Mouse (Mus musculus) liver, embryonic 16.5 days (tissue): Measurements from ENCODE around the gene Hapln2. TPM values are rescaled to one million over a fixed set of nuclear protein-coding genes. Genes with fewer than 3 reads are reported as not detected.

Experiments
- ATAC-seq: fragments of 200-750 bp; cut with Nextera tagmentation; 2 replicates; pipeline ENCODE4 v1.8.0; 2017; ENCODE audit warnings: low read depth, mild to moderate bottlenecking, moderate number of reproducible peaks, moderate library complexity
- H3K27ac ChIP-seq: fragments of 300-500 bp; sonication (generic); 2 replicates; pipeline ENCODE4 v1.5.1; 2014; ENCODE audit warnings: mild to moderate bottlenecking, low read length
- H3K27me3 ChIP-seq: fragments of 300-500 bp; sonication (generic); 2 replicates; pipeline ENCODE4 v1.6.1; 2014; ENCODE audit warnings: low read depth, low read length, mixed read lengths; ENCODE audit not compliant: control insufficient read depth, insufficient read depth
- H3K36me3 ChIP-seq: fragments of 300-500 bp; sonication (generic); 2 replicates; pipeline ENCODE4 v1.6.1; 2014; ENCODE audit warnings: mild to moderate bottlenecking; ENCODE audit not compliant: control insufficient read depth, insufficient read depth
- H3K4me1 ChIP-seq: fragments of 300-500 bp; sonication (generic); 2 replicates; pipeline ENCODE4 v1.6.1; 2014; ENCODE audit warnings: low read depth, low read length, mixed read lengths; ENCODE audit not compliant: control insufficient read depth
- H3K4me2 ChIP-seq: fragments of 300-500 bp; sonication (generic); 2 replicates; pipeline ENCODE4 v1.6.1; 2014; ENCODE audit warnings: low read depth, low read length, mixed read lengths
- H3K4me3 ChIP-seq: fragments of 300-500 bp; sonication (generic); 2 replicates; pipeline ENCODE4 v1.5.1; 2014; ENCODE audit warnings: low read depth, mild to moderate bottlenecking, low read length
- H3K9ac ChIP-seq: fragments of 300-500 bp; sonication (generic); 2 replicates; pipeline ENCODE4 v1.6.1; 2014; ENCODE audit warnings: low read depth, low read length
- H3K9me3 ChIP-seq: fragments of 300-500 bp; sonication (generic); replicated peaks from 2 replicates; pipeline ENCODE4 v1.6.1; 2016; ENCODE audit warnings: low read length; ENCODE audit not compliant: control insufficient read depth
- WGBS: fragments of 180-500 bp; shearing (Covaris S2); extraction: QIAGEN DNeasy Blood & Tissue Kit; methylation state at CpG from one replicate; pipeline ENCODE4 v1.1.7; 2014; ENCODE audit not compliant: insufficient replicate concordance; 5-methylcytosine and 5-hydroxymethylcytosine counted together
- polyA plus RNA-seq: library from polyadenylated mRNA; unstranded; fragments of >200 nt; fragmentation: Nextera tagmentation; extraction: Ambion mirVana; gene quantifications from 2 replicates; pipeline ENCODE4 v1.2.1, GENCODE M21; 2015

Gene Hapln2
- polyA plus RNA-seq, 1 experiment from 2014 or later, result not detected

DNA sequence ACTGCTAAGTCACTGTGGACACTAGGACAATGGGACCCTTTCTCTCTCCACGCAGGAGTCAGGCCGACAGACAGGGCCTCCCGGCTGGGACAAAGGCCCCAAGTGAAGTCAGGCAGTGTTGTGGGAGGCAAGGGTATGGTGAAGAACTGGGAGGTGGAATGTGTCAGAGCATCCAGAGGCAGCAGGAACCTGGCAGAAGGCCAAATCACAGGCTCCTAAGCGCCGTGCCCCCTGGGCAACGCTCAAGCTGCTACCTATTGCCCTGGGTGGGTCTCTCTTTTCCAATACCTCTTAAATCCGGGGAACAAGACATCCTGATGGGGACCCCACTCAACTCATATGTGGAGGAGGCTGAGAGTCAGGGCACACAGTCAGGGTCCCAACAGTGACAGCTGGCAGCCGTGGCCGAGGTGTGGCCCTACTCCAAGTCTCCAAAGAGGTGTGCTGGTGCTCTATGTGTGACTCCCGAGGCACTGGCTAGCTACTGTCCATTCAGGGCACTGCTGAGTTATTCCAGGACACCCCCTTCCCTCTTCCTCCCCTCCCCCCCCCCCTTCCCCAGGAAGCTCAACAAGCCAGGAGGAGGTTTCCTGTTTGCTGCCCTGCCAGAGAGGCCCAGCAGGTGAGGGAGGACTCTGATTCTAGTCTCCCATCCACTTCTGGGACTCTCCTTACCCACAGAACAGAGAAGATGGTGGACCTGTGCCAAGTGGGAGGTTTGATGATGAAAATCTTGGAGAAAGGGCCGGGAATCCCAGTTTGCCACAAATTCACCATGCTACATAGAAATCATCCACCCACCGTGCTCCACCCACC is 41.7 kb downstream of the Hapln2 start:
- WGBS, result 48% methylated on average over 12 of the region's 12 CpGs
- peaks cover 12% of the 10 kb centered on the region for H3K4me1 ChIP-seq
- no peak overlapping the region for H3K27ac ChIP-seq

DNA sequence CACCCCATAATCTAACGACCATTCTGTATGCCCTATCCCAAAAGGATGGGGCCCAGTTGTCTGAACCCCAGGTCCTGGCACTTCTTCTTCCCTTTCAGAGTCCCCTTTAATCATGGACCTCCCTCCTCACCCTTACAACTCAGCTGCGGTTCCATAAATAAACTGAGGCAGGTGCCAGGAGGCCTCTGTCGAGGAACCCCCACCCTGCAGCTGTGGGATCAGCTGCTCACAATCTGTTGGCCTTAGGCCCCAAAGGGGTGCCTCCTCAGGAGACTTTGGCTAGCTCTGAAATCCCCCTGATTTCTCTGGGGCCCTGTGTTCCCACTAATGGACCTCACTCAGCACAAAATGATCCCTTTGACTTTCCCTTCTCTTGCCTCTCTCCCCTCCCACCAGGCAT is 43.3 kb downstream of the Hapln2 start:
- no peak overlapping the region for H3K4me2 ChIP-seq
- H3K4me1 ChIP-seq, result peaks cover 12% of the 10 kb centered on the region
- H3K27me3 ChIP-seq, result peaks cover 13% of the 10 kb centered on the region
- 41% methylated on average over 3 of the region's 3 CpGs for WGBS
- no peak overlapping the region for H3K4me3 ChIP-seq
- H3K9me3 ChIP-seq, result no peaks in the 10 kb centered on the region
- no peak overlapping the region for H3K9ac ChIP-seq
- no peak for ATAC-seq
- no peak overlapping the region for H3K27ac ChIP-seq
- no peaks in the 10 kb centered on the region for H3K36me3 ChIP-seq

More for the DNA sequence above, 41.7 kb downstream of the Hapln2 start:
- no peaks in the 10 kb centered on the region for H3K9me3 ChIP-seq
- peaks cover 20% of the 10 kb centered on the region for H3K27me3 ChIP-seq
- H3K36me3 ChIP-seq, result no peaks in the 10 kb centered on the region
- no peak overlapping the region for H3K4me3 ChIP-seq
- no peak overlapping the region for H3K9ac ChIP-seq
- no peak for ATAC-seq
- H3K4me2 ChIP-seq, result no peak overlapping the region

DNA sequence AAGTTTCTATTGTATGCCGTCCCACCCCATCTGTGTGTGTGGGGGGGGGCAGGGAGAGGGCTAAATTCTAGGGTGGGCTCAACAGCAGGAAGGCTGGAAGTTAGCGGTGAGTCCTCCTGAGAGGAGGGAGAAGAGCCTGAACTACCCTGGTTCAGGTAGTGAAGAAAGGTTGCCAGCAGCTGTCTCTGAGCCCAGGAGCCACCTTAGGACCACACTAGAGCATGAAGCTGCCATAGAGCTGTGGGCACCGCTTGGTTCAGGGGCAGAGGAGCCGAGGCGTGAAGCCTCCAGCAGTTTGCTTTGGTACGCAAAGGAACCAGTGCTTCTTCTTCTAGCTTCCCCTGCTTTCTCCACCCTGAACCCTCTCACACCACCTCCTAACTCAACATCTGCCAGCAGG is 43.8 kb downstream of the Hapln2 start:
- ATAC-seq, result no peak
- Histone ChIP-seq H3K4me1 (peaks cover 12% of the 10 kb centered on the region), H3K27ac (no peak overlapping the region), H3K9ac (no peak overlapping the region), H3K36me3 (no peaks in the 10 kb centered on the region), H3K4me2 (0 out of 2 replicates have a peak overlapping the region, but pooled peaks have one; percentile 8), H3K27me3 (peaks cover 10% of the 10 kb centered on the region), H3K4me3 (no peak overlapping the region), H3K9me3 (no peaks in the 10 kb centered on the region)
- 47% methylated on average over 6 of the region's 6 CpGs for WGBS

DNA sequence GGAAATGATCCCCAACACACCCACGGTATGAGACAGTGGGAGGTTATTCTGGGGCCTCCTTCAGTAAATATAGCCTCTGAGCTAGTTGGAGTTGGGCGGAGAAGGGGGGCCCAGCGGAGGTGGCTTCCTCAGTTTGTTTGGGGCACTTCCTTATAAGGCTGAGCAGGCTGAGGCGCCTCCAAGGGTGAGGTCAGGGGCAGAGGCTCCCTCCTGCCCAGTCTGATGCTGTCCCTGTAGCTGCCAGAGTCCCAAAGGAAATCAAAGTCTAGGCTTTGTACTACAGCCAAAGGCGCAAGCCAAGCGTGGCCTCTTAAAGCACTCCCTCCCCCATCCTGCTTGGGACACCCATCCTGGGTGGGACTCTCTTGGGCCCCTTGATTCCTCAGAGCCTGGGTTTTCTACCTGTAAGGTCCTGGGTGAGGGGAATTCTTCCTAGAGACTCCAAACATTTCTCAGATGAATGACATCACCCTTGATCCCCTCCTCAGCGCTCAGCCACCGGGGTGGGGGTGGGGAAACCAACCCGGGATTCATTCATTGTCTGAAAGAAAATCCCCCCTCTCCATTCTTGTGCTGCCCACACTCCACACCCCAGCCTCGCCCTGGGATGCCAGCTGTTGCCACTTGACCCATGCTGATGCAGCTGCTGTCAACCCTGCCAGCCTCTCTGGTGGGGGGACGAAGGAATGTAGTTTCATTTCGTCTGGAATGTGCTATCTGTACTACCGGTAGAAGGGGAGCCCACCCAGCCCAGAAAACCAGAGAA is 44.4 kb downstream of the Hapln2 start:
- H3K9me3 ChIP-seq, result no peaks in the 10 kb centered on the region
- WGBS, result 11% methylated on average over 13 of the region's 13 CpGs
- peaks cover 7% of the 10 kb centered on the region; the same call in 1 of the 2 replicates for H3K27me3 ChIP-seq
- H3K9ac ChIP-seq, result no peak overlapping the region
- ATAC-seq, result peak; percentile 60
- H3K4me1 ChIP-seq, result peaks cover 9% of the 10 kb centered on the region
- H3K4me2 ChIP-seq, result 0 out of 2 replicates have a peak overlapping the region, but pooled peaks have one; percentile 8
- peak overlapping the region; percentile 75 for H3K27ac ChIP-seq
- no peaks in the 10 kb centered on the region for H3K36me3 ChIP-seq
- no peak overlapping the region for H3K4me3 ChIP-seq

DNA sequence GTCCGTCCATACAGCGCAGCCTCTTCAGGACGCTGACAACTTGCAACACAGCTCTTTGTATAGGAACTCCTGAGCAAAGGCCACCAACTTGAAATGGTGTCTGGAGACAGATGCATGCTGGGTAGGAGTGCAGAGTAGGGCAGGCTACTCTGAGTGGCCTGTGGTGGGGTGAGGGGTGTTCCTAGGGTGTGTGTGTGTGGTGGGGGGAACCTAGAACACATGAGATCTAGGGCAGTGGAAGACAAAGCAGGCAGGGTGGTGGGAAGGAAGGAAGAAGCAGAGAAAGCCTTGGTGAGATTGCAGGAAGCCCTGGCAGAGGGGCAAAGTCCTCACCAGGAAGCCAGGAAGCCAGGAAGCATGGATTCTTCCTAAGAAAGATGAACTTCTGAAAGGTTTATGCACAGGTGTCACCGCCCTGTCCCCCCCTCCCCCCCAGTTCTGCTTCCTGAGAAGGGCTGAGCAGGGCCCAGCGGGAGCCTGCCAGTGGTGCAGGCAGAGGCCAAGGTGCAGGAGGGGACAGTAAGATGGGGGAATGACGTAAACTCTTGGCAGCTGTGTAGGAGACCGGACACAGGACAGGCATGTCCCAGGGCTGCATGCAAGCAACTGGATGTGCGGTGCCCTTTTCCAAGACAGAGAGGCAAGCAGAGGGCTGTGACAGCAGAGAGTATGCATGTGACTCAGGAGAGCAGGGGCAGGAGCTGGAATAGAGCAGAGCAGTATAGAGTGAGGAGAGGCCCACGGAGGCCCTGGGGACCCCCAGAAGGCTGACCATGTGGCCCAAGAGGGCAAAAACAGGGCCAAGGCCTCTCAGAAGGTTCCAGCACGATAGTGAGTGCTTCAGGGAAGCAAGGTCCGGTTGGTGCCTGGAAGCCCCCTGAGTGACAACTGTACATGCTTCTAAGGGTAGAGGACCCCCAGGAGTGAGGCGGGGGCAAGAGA is 45.2 kb downstream of the Hapln2 start:
- peak; percentile 25 for ATAC-seq
- WGBS, result 30% methylated on average over 12 of the region's 12 CpGs
- no peak overlapping the region for H3K9ac ChIP-seq
- H3K36me3 ChIP-seq, result no peaks in the 10 kb centered on the region
- no peak overlapping the region for H3K4me3 ChIP-seq
- H3K4me1 ChIP-seq, result peaks cover 7% of the 10 kb centered on the region
- H3K27me3 ChIP-seq, result peaks cover 5% of the 10 kb centered on the region; the same call in 1 of the 2 replicates
- no peaks in the 10 kb centered on the region for H3K9me3 ChIP-seq
- H3K4me2 ChIP-seq, result no peak overlapping the region
- H3K27ac ChIP-seq, result peak overlapping the region; percentile 75

DNA sequence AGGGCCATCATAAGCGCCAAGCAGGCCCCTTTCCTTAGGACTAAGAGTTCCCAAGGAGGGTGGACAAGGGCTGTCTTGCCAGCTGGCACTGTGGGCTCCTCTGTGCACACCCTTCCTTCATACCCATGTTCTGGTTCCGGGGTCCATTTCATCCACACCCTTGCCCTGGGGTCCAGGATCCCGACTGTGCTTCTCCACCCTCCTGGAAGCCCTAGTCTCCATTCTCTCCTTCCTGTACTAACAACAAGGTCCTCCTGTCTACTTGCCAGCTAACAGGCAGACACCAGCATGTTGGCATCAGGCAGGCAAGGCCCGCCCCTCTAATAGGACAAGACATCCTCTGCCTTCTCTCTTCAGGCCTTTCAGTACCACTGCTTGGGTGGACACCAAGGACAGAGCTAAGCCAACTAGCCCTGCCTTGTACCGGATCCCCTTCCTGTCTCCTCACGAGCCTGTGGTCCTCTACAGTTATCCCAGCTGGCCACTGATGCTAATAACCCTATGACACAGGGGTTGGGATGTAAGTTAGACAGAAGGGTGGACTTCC is 46.1 kb downstream of the Hapln2 start:
- Histone ChIP-seq H3K36me3 (no peaks in the 10 kb centered on the region), H3K4me3 (no peak overlapping the region), H3K27ac (no peak overlapping the region), H3K4me2 (no peak overlapping the region), H3K9ac (no peak overlapping the region), H3K27me3 (peaks cover 2% of the 10 kb centered on the region; the same call in 1 of the 2 replicates), H3K4me1 (peaks cover 7% of the 10 kb centered on the region), H3K9me3 (no peaks in the 10 kb centered on the region)
- no peak for ATAC-seq
- WGBS, result 50% methylated on average over 6 of the region's 6 CpGs

DNA sequence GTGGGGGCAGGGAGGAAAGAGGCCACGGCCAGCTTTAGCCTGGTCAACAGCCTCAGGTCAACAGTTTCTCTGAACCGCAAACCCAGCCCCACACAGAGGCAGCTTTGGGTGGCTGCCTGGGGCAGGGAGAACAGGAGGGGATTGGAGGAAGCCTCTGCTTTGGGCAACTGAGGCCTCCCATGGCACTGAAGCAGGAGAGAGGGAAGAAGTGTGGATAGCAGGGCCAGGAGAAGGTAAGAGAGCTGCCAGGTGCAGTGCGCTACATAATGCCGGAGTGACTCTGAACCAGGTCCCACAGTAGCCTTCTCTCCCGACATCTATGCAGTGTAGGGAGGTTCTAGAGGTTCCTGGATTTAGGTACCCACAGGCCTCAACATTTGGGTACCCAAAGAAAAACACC is 46.7 kb downstream of the Hapln2 start:
- Histone ChIP-seq H3K4me3 (no peak overlapping the region), H3K4me2 (no peak overlapping the region), H3K27me3 (no peaks in the 10 kb centered on the region), H3K4me1 (peaks cover 7% of the 10 kb centered on the region), H3K27ac (no peak overlapping the region), H3K36me3 (no peaks in the 10 kb centered on the region), H3K9me3 (no peaks in the 10 kb centered on the region), H3K9ac (no peak overlapping the region)
- 64% methylated on average over 5 of the region's 5 CpGs for WGBS
- ATAC-seq, result no peak

DNA sequence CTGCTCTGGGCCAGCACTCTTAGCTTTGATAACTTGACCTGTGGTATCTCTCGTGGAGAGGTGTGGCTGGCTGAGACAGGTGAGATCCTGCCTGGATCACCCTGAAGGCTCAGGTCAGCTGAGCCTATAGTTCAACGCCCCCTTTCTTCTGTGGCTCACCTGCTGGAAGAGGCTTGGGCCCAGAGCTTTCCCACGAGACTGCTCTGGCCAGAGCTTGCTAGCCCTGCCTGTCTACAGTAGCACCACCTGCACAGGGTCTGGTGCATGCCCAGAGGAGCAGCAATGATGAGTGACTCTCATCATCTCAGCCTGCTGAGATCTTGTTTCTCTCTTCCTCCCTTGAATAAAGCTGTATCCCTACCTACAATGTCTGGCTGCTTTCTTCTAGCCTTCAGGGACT is 47.3 kb downstream of the Hapln2 start:
- H3K9ac ChIP-seq, result no peak overlapping the region
- no peaks in the 10 kb centered on the region for H3K27me3 ChIP-seq

More for the DNA sequence above, 47.3 kb downstream of the Hapln2 start:
- Histone ChIP-seq H3K27ac (no peak overlapping the region), H3K36me3 (no peaks in the 10 kb centered on the region), H3K4me3 (no peak overlapping the region), H3K9me3 (no peaks in the 10 kb centered on the region), H3K4me2 (no peak overlapping the region), H3K4me1 (peaks cover 7% of the 10 kb centered on the region)
- no peak for ATAC-seq
- WGBS, result 46% methylated on average over 3 of the region's 3 CpGs
